Mouse (Mus musculus): ENCODE results near the gene Enthd1.

- TF ChIP-seq CTCF (conservative IDR thresholded peaks at IDR 0.05 in 1 of 2, IDR thresholded peaks at IDR 0.05 in 1 of 2; ENCODE audit: low read depth in 2 of 2, low read length in 2 of 2), result no peak
- TF ChIP-seq POLR2A (IDR thresholded peaks at IDR 0.05; ENCODE audit: low read depth, low read length), result no peak
- no peak for TF ChIP-seq MEF2A (IDR thresholded peaks at IDR 0.05; ENCODE audit: borderline replicate concordance, low read depth, low read length)
- no peak for TF ChIP-seq IRF4 (IDR thresholded peaks at IDR 0.05; ENCODE audit: low read depth, low read length)
- no peak for TF ChIP-seq EP300 (IDR thresholded peaks at IDR 0.05; ENCODE audit: low read length)
- TF ChIP-seq MAX (IDR thresholded peaks at IDR 0.05; ENCODE audit: low read length), result no peak
- no peak for TF ChIP-seq ZKSCAN1 (IDR thresholded peaks at IDR 0.05; ENCODE audit: borderline replicate concordance, low read depth, low read length)
- no peak for TF ChIP-seq NRF1 (IDR thresholded peaks at IDR 0.05; ENCODE audit: low read depth, low read length)
Observed at GRCm38 (mm10) chr15:80610335-80610734, 45.4 kb upstream of the Enthd1 start.

Data from CH12.LX (cell line).